Mouse (Mus musculus) liver, adult 2 months (tissue): ENCODE data around the gene Nol3.

ENCODE experiments used
- CTCF ChIP-seq: fragments of 200-500 bp; IDR thresholded peaks from 2 replicates; pipeline ENCODE4 v1.5.1; 2011; ENCODE audit warnings: low read depth, low read length, control low read depth
- POLR2A ChIP-seq: fragments of 200-500 bp; IDR thresholded peaks from 2 replicates; pipeline ENCODE4 v1.6.1; 2011; ENCODE audit warnings: low read length, control low read depth; ENCODE audit not compliant: insufficient read depth; ENCODE audit errors: extremely low read depth

DNA sequence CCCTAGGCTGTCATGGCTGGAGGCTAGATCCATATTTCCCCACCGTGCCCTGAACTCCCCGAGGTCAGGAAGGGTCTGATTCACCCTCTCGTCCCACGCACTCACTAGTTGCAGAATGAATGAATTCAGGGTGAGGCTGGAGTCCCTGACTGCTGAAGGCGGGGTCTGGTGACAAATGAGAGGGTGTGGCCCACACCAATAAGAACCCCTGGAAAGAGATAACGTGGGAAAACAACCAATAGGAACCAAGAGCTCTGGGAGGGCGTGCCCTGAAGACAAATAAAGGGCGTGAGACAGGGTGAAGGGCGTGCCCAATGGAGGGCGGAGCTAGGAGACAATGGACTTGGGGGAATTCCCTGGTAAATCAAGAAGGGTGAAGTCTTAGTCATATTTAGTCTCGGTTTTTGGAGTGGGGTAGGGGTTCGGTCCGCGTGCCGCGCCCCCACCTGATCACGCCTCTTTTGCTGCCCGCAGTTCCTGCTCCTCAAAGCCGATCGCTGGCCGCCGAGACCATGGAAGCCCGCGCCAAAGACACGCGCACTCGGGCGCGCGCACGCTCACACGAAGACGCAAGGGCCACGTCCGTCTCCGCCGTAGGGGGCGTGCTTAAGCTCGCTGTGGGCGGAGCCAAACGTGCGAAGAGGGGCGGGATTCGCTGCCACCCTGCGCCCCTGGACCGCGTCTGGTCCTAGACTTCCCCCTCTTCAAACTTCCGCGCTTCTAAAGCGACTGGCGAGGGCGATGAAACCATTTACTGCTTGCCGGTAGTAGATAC lies 13.2 kb downstream of the Nol3 start:
- TF ChIP-seq CTCF (no peak), POLR2A (no peak)
